Mouse (Mus musculus) cortical plate, adult 2 months (tissue): ENCODE data around the gene Elp6. TPM values are rescaled to one million over a fixed set of nuclear protein-coding genes. Genes with fewer than 3 reads are reported as not detected.
"Not testable (repeated sequence)": the region's sequence is repeated elsewhere in the genome, so short reads cannot be mapped to it uniquely, and the experiment has no call there.

ENCODE experiments used
- H3K27ac ChIP-seq: fragments of 200-500 bp; 2 replicates; pipeline ENCODE4 v1.5.1; 2012; ENCODE audit warnings: low read length, control low read depth, inconsistent platforms; ENCODE audit not compliant: insufficient read depth
- H3K4me1 ChIP-seq: fragments of 200-500 bp; 2 replicates; pipeline ENCODE4 v1.6.1; 2011; ENCODE audit warnings: low read length; ENCODE audit not compliant: control insufficient read depth, insufficient read depth
- H3K4me3 ChIP-seq: fragments of 200-500 bp; 2 replicates; pipeline ENCODE4 v1.5.1; 2011; ENCODE audit warnings: mild to moderate bottlenecking, low read length, control low read depth; ENCODE audit not compliant: insufficient read depth
- CTCF ChIP-seq: fragments of 200-500 bp; IDR thresholded peaks from 2 replicates; pipeline ENCODE4 v1.5.1; 2011; ENCODE audit warnings: mild to moderate bottlenecking, control low read depth, low read length; ENCODE audit not compliant: insufficient read depth; ENCODE audit errors: extremely low read depth
- POLR2A ChIP-seq: fragments of 200-500 bp; IDR thresholded peaks from 2 replicates; pipeline ENCODE4 v1.6.1; 2011; ENCODE audit warnings: mild to moderate bottlenecking, low read length, control low read depth; ENCODE audit not compliant: insufficient read depth; ENCODE audit errors: extremely low read depth
- polyA plus RNA-seq: library from polyadenylated mRNA; depleted of rRNA; stranded (reverse); fragments of >200 nt; gene quantifications from 2 replicates; pipeline ENCODE4 v1.2.3, GENCODE M21; 2012

Gene Elp6
- polyA plus RNA-seq, 1 experiment: 20.0 TPM

DNA sequence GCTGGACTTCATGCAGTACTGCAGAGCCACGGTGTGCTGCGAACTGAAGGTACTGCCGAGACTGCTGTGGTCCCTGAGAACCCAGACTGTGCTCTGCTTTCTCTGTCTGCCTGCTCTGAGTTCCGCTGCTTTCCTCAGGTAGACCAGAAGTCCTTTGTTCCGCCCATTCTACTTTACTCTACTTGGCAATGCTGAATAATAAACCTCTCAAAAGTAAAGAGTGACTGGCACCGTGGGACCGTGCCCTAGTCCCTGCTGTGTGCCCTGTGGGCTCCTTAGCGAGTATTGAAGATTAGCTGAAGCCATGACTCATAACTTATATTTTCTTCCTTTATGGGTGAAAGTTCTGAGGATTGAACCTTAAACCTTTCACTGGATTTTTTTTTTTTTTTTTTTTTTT is 10.9 kb downstream of the Elp6 start:
- no peak for TF ChIP-seq CTCF
- no peak for TF ChIP-seq POLR2A
- Histone ChIP-seq H3K4me3 (no peak overlapping the region), H3K4me1 (no peaks in the 10 kb centered on the region), H3K27ac (no peak overlapping the region)

- Histone ChIP-seq H3K4me3 (no peak overlapping the region), H3K4me1 (no peaks in the 10 kb centered on the region), H3K27ac (no peak overlapping the region)
- TF ChIP-seq CTCF (no peak), POLR2A (no peak)
Observed at GRCm38 (mm10) chr9:110316503-110316902, 11.5 kb downstream of the Elp6 start.

- no peak for TF ChIP-seq POLR2A
- TF ChIP-seq CTCF: no peak
- Histone ChIP-seq H3K27ac (no peak overlapping the region), H3K4me1 (no peaks in the 10 kb centered on the region)
Observed at GRCm38 (mm10) chr9:110320769-110321168, 15.8 kb downstream of the Elp6 start.

GRCm38 (mm10) chr9:110322972-110323371 is 18.0 kb downstream of the Elp6 start:
- TF ChIP-seq POLR2A (no peak), CTCF (no peak)
- Histone ChIP-seq H3K27ac (no peak overlapping the region), H3K4me3 (no peak overlapping the region), H3K4me1 (no peaks in the 10 kb centered on the region)

More at GRCm38 (mm10) chr9:110320769-110321168, 15.8 kb downstream of the Elp6 start:
- H3K4me3 ChIP-seq: no peak overlapping the region

- H3K4me3 ChIP-seq: no peak overlapping the region
- no peaks in the 10 kb centered on the region for H3K4me1 ChIP-seq
- no peak overlapping the region for H3K27ac ChIP-seq
- no peak for TF ChIP-seq CTCF
- TF ChIP-seq POLR2A: no peak
Observed at GRCm38 (mm10) chr9:110324181-110324580, 19.2 kb downstream of the Elp6 start.

DNA sequence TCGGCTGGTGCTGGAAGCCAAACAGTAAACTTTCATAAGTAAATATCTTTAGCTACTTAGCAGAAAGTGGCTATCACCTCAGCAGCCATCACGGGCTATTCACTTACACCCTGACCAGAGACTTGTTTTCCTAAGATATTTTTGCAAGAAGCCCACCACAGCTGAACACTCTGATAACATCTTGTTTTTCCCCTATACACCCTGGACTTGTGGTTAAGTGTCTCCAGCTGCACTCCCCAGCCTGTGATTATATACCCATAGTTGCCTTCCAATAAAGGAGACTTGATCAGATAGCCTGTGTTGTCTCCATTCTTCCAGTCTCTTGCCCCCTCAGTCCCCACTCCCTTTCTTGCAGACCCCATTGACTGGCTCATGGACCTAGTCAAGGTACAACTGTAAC is 23.2 kb downstream of the Elp6 start:
- no peak for TF ChIP-seq CTCF
- TF ChIP-seq POLR2A: no peak
- no peaks in the 10 kb centered on the region for H3K4me1 ChIP-seq
- no peak overlapping the region for H3K4me3 ChIP-seq
- no peak overlapping the region for H3K27ac ChIP-seq

DNA sequence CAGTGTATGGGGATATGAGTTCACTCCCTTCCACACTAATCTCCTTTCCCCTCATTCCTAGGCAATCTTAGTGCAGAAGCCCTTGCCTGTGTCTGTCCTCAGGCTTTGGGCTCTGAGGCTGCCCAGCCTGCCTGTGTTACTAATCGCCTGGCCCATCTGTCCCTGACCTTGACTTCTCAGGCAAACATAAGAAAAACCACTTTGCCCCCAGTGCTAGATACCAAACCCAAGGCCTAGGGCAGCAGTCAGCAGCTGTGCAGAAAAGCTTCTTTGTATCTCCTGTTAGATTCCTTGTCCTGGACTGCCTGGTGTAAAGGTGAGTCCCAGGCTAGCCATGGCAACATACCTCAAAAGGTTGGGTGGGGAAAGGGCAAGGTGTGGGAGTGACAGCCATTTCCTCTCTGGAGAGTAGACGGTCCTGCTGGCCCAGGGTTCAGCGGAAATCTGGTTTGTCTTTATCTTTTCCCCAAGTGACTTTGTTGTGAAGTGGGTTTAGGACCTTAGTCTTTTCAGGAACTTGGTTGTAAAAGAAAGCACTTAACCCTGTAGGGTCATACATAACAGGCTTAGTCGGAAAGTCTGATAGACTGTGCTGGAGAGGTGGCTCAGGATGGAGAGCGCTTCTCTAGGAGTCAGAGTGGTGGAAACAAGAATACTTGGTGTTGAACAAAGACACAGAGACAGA is 24.1 kb downstream of the Elp6 start:
- TF ChIP-seq CTCF: no peak
- no peak for TF ChIP-seq POLR2A
- Histone ChIP-seq H3K27ac (no peak overlapping the region), H3K4me3 (no peak overlapping the region), H3K4me1 (peaks cover under 1% of the 10 kb centered on the region; the same call in 1 of the 2 replicates)

GRCm38 (mm10) chr9:110329655-110330054 is 24.7 kb downstream of the Elp6 start:
- TF ChIP-seq CTCF (no peak), POLR2A (no peak)
- H3K4me3 ChIP-seq: no peak overlapping the region
- peaks cover 3% of the 10 kb centered on the region; the same call in 1 of the 2 replicates for H3K4me1 ChIP-seq
- no peak overlapping the region for H3K27ac ChIP-seq

GRCm38 (mm10) chr9:110330341-110330740 is 25.4 kb downstream of the Elp6 start:
- Histone ChIP-seq H3K4me1 (peaks cover 6% of the 10 kb centered on the region), H3K4me3 (no peak overlapping the region), H3K27ac (no peak overlapping the region)
- TF ChIP-seq POLR2A (no peak), CTCF (no peak)

- H3K4me1 ChIP-seq, H3K4me3 ChIP-seq, H3K27ac ChIP-seq: not testable (repeated sequence)
Observed at GRCm38 (mm10) chr9:110330913-110331312, 25.9 kb downstream of the Elp6 start.
